Mouse (Mus musculus) embryonic fibroblast, embryonic 13.5 days (primary cell): ENCODE results near the gene Gm20509.

Source experiments
- CTCF ChIP-seq: IDR thresholded peaks from 2 replicates; pipeline ENCODE4 v1.5.1; 2011; ENCODE audit warnings: mild to moderate bottlenecking, control low read depth, low read length, moderate library complexity, borderline replicate concordance; ENCODE audit not compliant: insufficient read depth
- POLR2A ChIP-seq: IDR thresholded peaks from 2 replicates; pipeline ENCODE4 v1.6.1; 2011; ENCODE audit warnings: low read depth, mild to moderate bottlenecking, control low read depth, low read length, moderate library complexity

- TF ChIP-seq CTCF (no peak), POLR2A (no peak)
Measured at GRCm38 (mm10) chr9:73083956-73084355, 18.3 kb upstream of the Gm20509 start.
